Mouse (Mus musculus): Measurements from ENCODE around the gene Tnni3k. TPM values are rescaled to one million over a fixed set of nuclear protein-coding genes. Genes with fewer than 3 reads are reported as not detected.

Gene Tnni3k
- polyA plus RNA-seq, 1 experiment from 2014 or later, result 47.6 TPM

DNA sequence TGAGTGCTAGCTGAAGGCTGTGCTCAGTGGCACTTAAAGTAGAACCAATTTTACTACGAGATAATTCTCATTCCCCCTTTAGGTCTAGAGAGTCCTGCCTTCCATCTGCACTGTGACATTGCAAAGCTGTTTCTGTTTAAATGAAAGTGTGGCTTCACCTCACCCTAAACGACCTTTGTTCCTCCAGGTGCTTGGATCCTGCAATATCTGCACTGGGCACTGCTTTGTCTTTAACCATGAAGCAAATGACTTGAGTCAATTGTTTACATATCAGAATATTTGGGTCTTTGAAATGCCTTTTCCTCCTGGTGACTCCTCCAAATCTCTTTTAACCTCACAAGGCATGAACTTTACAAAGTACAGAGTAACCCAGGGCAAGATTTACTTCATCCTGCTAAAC, 175.7 kb downstream of the Tnni3k start:
- Histone ChIP-seq H3K4me3 (no peak overlapping the region), H3K27ac (replicated peaks) (peak overlapping the region; percentile 58), H3K9ac (no peak overlapping the region), H3K4me2 (no peak overlapping the region), H3K4me1 (peaks cover 33% of the 10 kb centered on the region), H3K27me3 (replicated peaks) (no peaks in the 10 kb centered on the region), H3K36me3 (peaks cover 11% of the 10 kb centered on the region), H3K9me3 (no peaks in the 10 kb centered on the region)
- ATAC-seq (ENCODE audit: extremely low read depth, insufficient number of reproducible peaks, low FRiP score, low TSS enrichment), result 0 out of 2 replicates have a peak, but pooled peaks have one; percentile 4
- 25% methylated on average over 2 of the region's 2 CpGs for WGBS

DNA sequence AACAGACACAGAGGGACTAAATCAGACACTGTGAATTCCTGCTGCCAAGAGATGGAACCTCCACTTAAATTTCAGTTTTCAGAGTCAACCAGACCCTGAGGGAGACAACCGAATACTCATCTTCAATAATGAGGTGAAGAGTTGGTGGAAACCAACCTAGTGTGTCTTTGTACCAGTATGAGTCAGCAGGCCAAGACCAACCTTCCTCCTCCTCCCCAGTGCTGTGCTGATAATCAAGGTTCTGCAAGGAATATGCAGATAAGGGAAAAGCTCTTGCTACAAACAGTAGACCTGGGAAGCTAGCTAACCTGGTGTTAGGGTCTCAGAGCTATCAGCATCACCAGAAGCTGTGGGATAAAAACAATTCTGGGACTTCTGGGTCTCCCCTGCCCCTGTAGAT, 176.1 kb downstream of the Tnni3k start:
- H3K9me3 ChIP-seq, result no peaks in the 10 kb centered on the region
- no peak for ATAC-seq (ENCODE audit: extremely low read depth, insufficient number of reproducible peaks, low FRiP score, low TSS enrichment)
- no peaks in the 10 kb centered on the region for H3K27me3 ChIP-seq (replicated peaks)
- peaks cover 13% of the 10 kb centered on the region for H3K36me3 ChIP-seq
- peaks cover 35% of the 10 kb centered on the region for H3K4me1 ChIP-seq
- H3K4me3 ChIP-seq, result no peak overlapping the region
- H3K9ac ChIP-seq, result no peak overlapping the region
- 55% methylated on average over 1 of the region's 1 CpGs for WGBS
- no peak overlapping the region for H3K4me2 ChIP-seq
- 0 out of 2 replicates have a peak overlapping the region, but pooled peaks have one; percentile 22 for H3K27ac ChIP-seq (replicated peaks)

DNA sequence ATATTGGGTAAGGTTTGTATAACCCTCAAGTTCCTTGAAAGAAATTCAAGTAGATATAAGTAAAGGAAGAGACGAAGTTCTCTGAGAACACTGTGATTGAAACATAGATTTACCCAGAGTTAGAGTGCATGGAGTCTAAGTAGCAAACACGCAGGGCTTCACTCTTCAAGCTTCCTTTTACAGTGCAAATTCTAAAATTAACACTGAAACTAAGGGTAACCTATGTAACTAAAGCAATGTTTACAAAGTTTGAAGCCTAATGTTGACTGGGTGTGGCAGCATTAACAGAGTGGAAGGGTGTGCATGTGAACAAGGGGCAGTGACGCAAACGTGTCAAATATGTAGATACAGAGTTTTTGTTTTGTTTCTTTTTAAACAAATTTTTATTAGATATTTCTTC, 186.4 kb downstream of the Tnni3k start:
- H3K4me2 ChIP-seq, result no peak overlapping the region
- no peak for ATAC-seq (ENCODE audit: extremely low read depth, insufficient number of reproducible peaks, low FRiP score, low TSS enrichment)
- H3K27ac ChIP-seq (replicated peaks), result no peak overlapping the region
- H3K4me1 ChIP-seq, result no peaks in the 10 kb centered on the region
- H3K9me3 ChIP-seq, result no peaks in the 10 kb centered on the region
- no peak overlapping the region for H3K4me3 ChIP-seq
- WGBS, result 89% methylated on average over 4 of the region's 4 CpGs
- H3K9ac ChIP-seq, result no peak overlapping the region
- H3K36me3 ChIP-seq, result peaks cover 18% of the 10 kb centered on the region
- H3K27me3 ChIP-seq (replicated peaks), result no peaks in the 10 kb centered on the region

DNA sequence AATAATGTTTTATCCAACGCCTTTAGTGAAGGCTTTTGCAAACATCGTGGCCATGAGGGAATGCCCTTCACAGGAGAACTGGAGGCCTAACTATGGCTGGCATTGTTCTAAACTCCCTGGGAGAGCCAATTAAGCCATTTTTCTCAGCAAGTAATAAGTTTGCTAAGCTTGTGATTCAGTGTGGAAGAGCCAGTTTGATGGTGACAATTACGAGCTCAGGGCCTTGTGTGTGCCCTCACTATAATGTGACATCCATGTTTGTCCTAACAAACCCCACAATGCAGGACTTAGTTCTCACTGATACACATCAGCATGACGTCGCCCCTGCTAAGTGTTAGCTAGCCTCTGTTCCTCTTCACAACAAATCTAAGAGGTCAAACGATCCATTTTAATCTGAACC, 193.3 kb downstream of the Tnni3k start:
- Histone ChIP-seq H3K4me3 (no peak overlapping the region), H3K27me3 (replicated peaks) (no peaks in the 10 kb centered on the region), H3K4me2 (no peak overlapping the region), H3K9me3 (no peaks in the 10 kb centered on the region), H3K4me1 (0 out of 2 replicates have a peak, but pooled peaks cover 4% of the 10 kb centered on the region), H3K36me3 (no peaks in the 10 kb centered on the region), H3K9ac (no peak overlapping the region), H3K27ac (replicated peaks) (no peak overlapping the region)
- WGBS, result 77% methylated on average over 6 of the region's 6 CpGs
- no peak for ATAC-seq (ENCODE audit: extremely low read depth, insufficient number of reproducible peaks, low FRiP score, low TSS enrichment)

DNA sequence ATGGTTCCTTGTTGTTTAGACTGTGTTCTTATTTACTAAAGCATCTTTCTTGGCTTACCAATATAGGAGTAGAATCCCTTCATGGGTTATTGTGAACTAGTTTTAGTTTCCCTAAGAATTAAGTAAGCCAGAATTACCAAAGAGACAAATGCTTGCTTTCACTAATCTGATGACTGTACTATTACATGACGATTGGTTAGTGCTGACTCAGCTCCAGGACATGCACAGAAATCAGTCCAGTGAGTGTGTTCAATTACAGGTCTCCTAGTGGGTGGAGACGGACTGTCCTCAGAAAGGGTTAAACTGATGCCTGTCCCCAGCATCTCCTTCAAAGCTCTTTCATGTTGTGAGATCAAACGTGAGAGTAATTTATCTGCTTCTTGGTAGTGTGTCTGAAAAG, 195.5 kb downstream of the Tnni3k start:
- WGBS, result 40% methylated on average over 3 of the region's 3 CpGs
- Histone ChIP-seq H3K4me3 (no peak overlapping the region), H3K27me3 (replicated peaks) (no peaks in the 10 kb centered on the region), H3K4me2 (no peak overlapping the region), H3K27ac (replicated peaks) (no peak overlapping the region), H3K4me1 (peaks cover 5% of the 10 kb centered on the region; the same call in 1 of the 2 replicates), H3K36me3 (peaks cover 6% of the 10 kb centered on the region; the same call in 1 of the 2 replicates), H3K9me3 (no peaks in the 10 kb centered on the region), H3K9ac (no peak overlapping the region)
- ATAC-seq (ENCODE audit: extremely low read depth, insufficient number of reproducible peaks, low FRiP score, low TSS enrichment), result no peak

DNA sequence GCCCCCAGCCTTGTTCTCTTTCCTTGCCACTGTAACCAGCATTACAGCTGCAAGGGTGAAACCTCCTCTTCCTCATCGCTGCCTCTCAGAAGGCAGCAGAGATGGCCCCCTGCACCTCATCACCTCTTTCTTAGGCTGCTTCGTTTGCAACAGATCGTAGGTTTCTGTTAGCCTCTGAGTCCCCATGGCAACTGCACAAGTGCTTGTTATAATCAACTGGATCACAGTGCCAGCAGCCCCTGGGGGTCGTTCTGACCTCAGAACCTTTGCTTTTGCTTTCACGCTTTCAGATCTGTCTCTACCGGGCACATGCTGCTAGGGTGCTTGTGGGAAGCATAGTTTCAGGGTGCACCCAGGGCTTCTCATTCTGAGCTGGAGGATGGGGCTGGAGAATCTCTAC, 201.9 kb downstream of the Tnni3k start:
- H3K4me1 ChIP-seq, result peaks cover 16% of the 10 kb centered on the region
- H3K4me3 ChIP-seq, result no peak overlapping the region
- H3K27me3 ChIP-seq (replicated peaks), result no peaks in the 10 kb centered on the region
- WGBS, result 38% methylated on average over 6 of the region's 6 CpGs
- H3K9ac ChIP-seq, result no peak overlapping the region
- no peak overlapping the region for H3K27ac ChIP-seq (replicated peaks)
- H3K36me3 ChIP-seq, result peaks cover 8% of the 10 kb centered on the region; the same call in 1 of the 2 replicates
- H3K4me2 ChIP-seq, result no peak overlapping the region
- no peak for ATAC-seq (ENCODE audit: extremely low read depth, insufficient number of reproducible peaks, low FRiP score, low TSS enrichment)
- no peaks in the 10 kb centered on the region for H3K9me3 ChIP-seq

DNA sequence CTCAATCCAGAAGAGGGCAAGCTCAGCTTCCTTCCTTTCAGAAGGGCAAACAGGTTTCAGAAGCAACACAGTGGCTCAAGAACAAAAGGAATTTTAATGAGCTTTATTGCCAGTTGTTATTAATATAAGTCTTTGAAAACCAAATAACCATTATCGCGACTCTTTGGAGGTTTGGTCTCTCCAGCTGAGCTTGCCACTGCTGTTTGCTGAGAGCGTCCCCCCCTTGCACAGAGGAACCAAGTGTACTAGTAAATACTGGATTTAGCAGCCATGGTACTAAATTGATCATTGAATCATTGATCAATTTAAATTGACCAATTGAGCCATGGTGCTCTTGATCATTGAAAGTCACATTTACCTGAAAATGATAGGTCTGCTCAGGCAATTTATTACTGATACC, 202.9 kb downstream of the Tnni3k start:
- WGBS, result 80% methylated on average over 3 of the region's 3 CpGs
- H3K4me1 ChIP-seq, result peaks cover 16% of the 10 kb centered on the region
- peaks cover 12% of the 10 kb centered on the region; the same call in 1 of the 2 replicates for H3K36me3 ChIP-seq
- no peak overlapping the region for H3K27ac ChIP-seq (replicated peaks)
- ATAC-seq (ENCODE audit: extremely low read depth, insufficient number of reproducible peaks, low FRiP score, low TSS enrichment), result no peak
- no peaks in the 10 kb centered on the region for H3K27me3 ChIP-seq (replicated peaks)
- H3K9me3 ChIP-seq, result no peaks in the 10 kb centered on the region
- H3K9ac ChIP-seq, result no peak overlapping the region
- no peak overlapping the region for H3K4me2 ChIP-seq
- no peak overlapping the region for H3K4me3 ChIP-seq

DNA sequence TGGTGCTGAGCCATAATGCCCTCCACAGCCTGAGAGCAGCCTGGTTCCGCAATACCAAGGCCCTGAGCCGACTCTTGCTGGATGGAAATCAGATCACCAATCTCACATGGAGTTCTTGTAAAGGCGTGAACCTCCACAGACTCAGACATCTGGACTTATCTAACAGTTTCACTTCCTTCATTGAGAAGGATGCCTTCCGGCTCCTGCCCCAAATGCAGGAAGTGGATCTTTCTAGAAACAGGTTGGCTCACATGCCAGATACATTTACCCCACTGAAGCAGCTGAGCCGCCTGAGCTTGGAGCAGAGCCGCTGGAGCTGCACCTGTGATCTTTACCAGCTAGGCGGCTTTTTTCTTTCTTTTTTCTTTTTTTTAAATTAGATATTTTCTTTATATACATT, 213.0 kb downstream of the Tnni3k start:
- Histone ChIP-seq H3K4me2 (no peak overlapping the region), H3K4me3 (no peak overlapping the region), H3K27ac (replicated peaks) (no peak overlapping the region), H3K36me3 (peaks cover 19% of the 10 kb centered on the region), H3K9me3 (no peaks in the 10 kb centered on the region), H3K9ac (no peak overlapping the region), H3K4me1 (peaks cover 6% of the 10 kb centered on the region; the same call in 1 of the 2 replicates), H3K27me3 (replicated peaks) (no peaks in the 10 kb centered on the region)
- 76% methylated on average over 7 of the region's 7 CpGs for WGBS
- ATAC-seq (ENCODE audit: extremely low read depth, insufficient number of reproducible peaks, low FRiP score, low TSS enrichment), result no peak

DNA sequence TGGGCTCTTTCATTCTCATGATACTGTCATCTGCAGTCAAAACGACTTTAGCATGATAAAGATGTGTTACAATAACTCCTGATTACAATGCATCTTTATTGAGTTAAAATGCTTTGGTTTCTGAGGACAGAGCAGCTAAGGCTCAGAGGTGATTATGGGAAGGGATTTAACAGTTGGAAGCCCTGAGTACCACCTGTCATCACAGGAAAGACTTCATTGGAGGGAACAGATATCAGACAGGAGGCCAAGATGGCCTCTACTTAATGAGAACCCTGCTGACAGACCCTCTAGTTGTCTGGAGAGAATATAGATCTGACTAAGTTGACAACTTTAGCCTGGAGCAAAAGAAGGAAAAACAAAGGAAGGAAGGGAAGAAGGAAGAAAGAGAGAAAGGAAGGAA, 214.1 kb downstream of the Tnni3k start:
- Histone ChIP-seq H3K9me3 (no peaks in the 10 kb centered on the region), H3K27ac (replicated peaks) (no peak overlapping the region), H3K9ac (no peak overlapping the region), H3K27me3 (replicated peaks) (no peaks in the 10 kb centered on the region), H3K36me3 (peaks cover 17% of the 10 kb centered on the region; the same call in 1 of the 2 replicates), H3K4me3 (no peak overlapping the region), H3K4me1 (peaks cover 6% of the 10 kb centered on the region; the same call in 1 of the 2 replicates), H3K4me2 (no peak overlapping the region)
- no peak for ATAC-seq (ENCODE audit: extremely low read depth, insufficient number of reproducible peaks, low FRiP score, low TSS enrichment)
- WGBS, result 42% methylated on average over 1 of the region's 1 CpGs

DNA sequence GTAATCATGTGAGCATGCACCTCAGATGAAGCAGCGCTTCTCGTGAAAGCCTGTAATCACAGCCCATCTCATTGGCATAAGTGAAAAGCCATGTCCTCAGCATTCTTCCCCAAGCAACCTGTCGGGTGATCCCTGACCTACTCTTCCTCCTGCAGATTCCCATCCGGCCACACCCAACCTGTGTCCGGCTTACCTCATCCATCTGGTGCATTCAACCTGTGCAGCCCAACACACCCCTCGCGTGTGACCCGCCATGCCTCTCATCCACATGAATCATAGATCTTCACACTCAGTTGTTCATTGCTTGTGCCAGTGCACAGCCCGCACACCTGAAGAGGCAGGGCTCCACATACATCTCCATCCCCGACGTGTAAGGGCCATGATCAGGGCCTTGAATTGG, 217.3 kb downstream of the Tnni3k start:
- 89% methylated on average over 11 of the region's 11 CpGs for WGBS
- no peak overlapping the region for H3K4me3 ChIP-seq
- no peak overlapping the region for H3K4me2 ChIP-seq
- H3K9ac ChIP-seq, result no peak overlapping the region
- no peaks in the 10 kb centered on the region for H3K9me3 ChIP-seq
- no peaks in the 10 kb centered on the region for H3K27me3 ChIP-seq (replicated peaks)
- no peak for ATAC-seq (ENCODE audit: extremely low read depth, insufficient number of reproducible peaks, low FRiP score, low TSS enrichment)
- 0 out of 2 replicates have a peak, but pooled peaks cover 5% of the 10 kb centered on the region for H3K36me3 ChIP-seq
- peaks cover 6% of the 10 kb centered on the region; the same call in 1 of the 2 replicates for H3K4me1 ChIP-seq
- no peak overlapping the region for H3K27ac ChIP-seq (replicated peaks)

DNA sequence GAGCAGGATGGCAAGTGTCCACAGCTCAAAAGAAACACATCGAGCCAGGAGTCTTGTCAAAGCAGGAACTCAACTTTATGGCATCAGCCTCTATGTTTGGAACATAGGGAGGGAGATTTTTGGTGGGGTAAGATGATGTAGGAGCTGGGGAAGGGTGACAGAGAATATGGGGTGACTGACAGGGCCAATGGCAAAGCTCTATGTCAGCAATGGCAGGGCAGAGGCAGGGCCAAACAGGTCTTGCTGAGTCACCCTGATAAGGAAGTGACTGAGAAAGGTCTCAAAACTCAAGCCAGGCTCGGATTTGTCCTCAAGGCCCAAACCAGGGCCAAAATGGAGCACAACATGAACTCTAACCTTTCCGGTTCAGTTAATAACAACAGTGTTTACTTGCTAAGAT, 219.1 kb downstream of the Tnni3k start:
- H3K4me1 ChIP-seq, result peaks cover 6% of the 10 kb centered on the region; the same call in 1 of the 2 replicates
- H3K4me2 ChIP-seq, result no peak overlapping the region
- no peak overlapping the region for H3K4me3 ChIP-seq
- ATAC-seq (ENCODE audit: extremely low read depth, insufficient number of reproducible peaks, low FRiP score, low TSS enrichment), result no peak
- no peaks in the 10 kb centered on the region for H3K27me3 ChIP-seq (replicated peaks)
- no peak overlapping the region for H3K27ac ChIP-seq (replicated peaks)
- 0 out of 2 replicates have a peak, but pooled peaks cover 5% of the 10 kb centered on the region for H3K36me3 ChIP-seq
- H3K9me3 ChIP-seq, result no peaks in the 10 kb centered on the region
- WGBS, result 63% methylated on average over 3 of the region's 3 CpGs
- no peak overlapping the region for H3K9ac ChIP-seq

DNA sequence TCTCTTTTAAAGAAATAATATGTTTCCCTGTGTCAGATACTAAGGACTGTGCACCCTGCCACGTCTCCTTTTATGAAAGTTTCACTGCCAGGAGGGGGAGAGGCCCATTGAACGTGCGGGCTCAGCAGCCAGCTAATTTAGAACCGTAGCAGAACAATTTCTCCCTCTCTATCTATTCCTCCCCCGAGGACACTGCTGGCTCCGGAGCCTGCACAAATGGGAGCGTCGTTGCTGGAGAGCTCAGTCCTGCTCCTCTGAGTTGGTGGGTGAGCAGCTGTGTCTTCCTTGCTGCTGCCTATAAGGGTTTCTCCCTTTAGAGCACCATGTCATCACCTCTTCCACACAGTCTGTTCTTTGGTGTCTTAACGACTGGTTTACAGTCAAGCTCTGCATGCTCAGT, 220.8 kb downstream of the Tnni3k start:
- Histone ChIP-seq H3K9ac (no peak overlapping the region), H3K4me1 (peaks cover 6% of the 10 kb centered on the region; the same call in 1 of the 2 replicates)

More for the DNA sequence above, 220.8 kb downstream of the Tnni3k start:
- 57% methylated on average over 9 of the region's 9 CpGs for WGBS
- Histone ChIP-seq H3K36me3 (0 out of 2 replicates have a peak, but pooled peaks cover 5% of the 10 kb centered on the region), H3K27me3 (replicated peaks) (no peaks in the 10 kb centered on the region), H3K9me3 (no peaks in the 10 kb centered on the region), H3K4me2 (no peak overlapping the region), H3K27ac (replicated peaks) (no peak overlapping the region), H3K4me3 (no peak overlapping the region)
- no peak for ATAC-seq (ENCODE audit: extremely low read depth, insufficient number of reproducible peaks, low FRiP score, low TSS enrichment)

All from heart, embryonic 13.5 days (tissue).